ENCODE assay signal across 10 mouse cellular contexts in the genomic region with DNA sequence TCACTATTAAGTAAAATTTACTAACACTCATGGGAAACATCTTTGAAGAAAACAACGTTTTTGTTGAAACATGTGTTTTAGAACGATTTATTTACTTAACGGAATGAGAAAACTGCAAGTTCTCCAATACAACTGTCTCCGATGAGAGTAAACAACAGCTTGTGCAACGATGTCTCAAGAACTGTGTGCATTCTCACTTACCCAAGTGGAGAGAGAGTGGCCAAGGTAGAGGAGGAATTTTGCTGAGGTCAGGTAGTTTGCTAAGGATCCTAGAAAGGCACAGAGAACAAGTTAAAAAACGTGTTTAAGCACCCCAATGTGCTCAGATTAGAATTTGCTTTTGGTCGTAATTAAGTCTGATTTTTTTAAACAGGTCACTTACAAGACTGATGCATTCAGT. TPM values are rescaled to one million over a fixed set of nuclear protein-coding genes. Genes with fewer than 3 reads are reported as not detected.
DNase-seq lines count a peak whose midpoint lies in the region; ATAC-seq and TF ChIP-seq lines count a peak whose summit lies in the region.
"Had no signal": no experiment of that assay in that cellular context is flagged by ENCODE, and none has a peak within 500 bp of the region (broad histone marks: within the 10 kb centered on the region; RNA-seq: fewer than 3 reads in every experiment).

No protein-coding gene starts in this region.

- TF ChIP-seq POLR2A in kidney, adult 2 months (IDR thresholded peaks at IDR 0.05; ENCODE audit: low read depth, low read length) = no peak
- no peak for TF ChIP-seq POLR2A in MEL (IDR thresholded peaks at IDR 0.05; ENCODE audit: control insufficient read depth in 1 of 2, insufficient read depth in 1 of 2, low read depth in 1 of 2, low read length in 2 of 2, poor library complexity in 1 of 2)

- WGBS in kidney, adult 2 months = 39% methylated on average over 7 of the region's 7 CpGs
- 67% methylated on average over 7 of the region's 7 CpGs for WGBS in forebrain, embryonic 15.5 days

- TF ChIP-seq EP300 in MEL (IDR thresholded peaks at IDR 0.05; ENCODE audit: low read depth in 1 of 2, low read length in 2 of 2) = no peak

- H3K9me3 ChIP-seq in MEL (replicated peaks; ENCODE audit: insufficient read depth, low read length) = no peaks in the 10 kb centered on the region
- H3K9me3 ChIP-seq in forebrain, embryonic 15.5 days = no peaks in the 10 kb centered on the region

- DNase-seq in kidney, adult 2 months = peak; percentile 52
- DNase-seq in kidney, postnatal 10 days = no peak
- no peak for DNase-seq in MEL (ENCODE audit: low read depth, low spot score)
- DNase-seq in lung, postnatal 36 days = peak; percentile 11
- no peak for DNase-seq in layer of hippocampus, adult 18-20 months (ENCODE audit: low spot score in 2 of 2)
- DNase-seq in gastrocnemius, postnatal 14 days = no peak
- no peak for DNase-seq in frontal cortex, postnatal 36 days (ENCODE audit: low spot score in 2 of 2)
- DNase-seq: cerebellum, adult 2 months had no signal

- TF ChIP-seq RAD21 in MEL (IDR thresholded peaks at IDR 0.05; ENCODE audit: low read depth, low read length) = no peak

- intact Hi-C loops in gastrocnemius, postnatal 14 days (cut with DNase I; ENCODE audit: low total_unique reads) = no loop called here

- H3K36me3 ChIP-seq in kidney, adult 2 months (ENCODE audit: control insufficient read depth, insufficient read depth, low read length) = no peaks in the 10 kb centered on the region
- peaks cover 23 to 27% of the 10 kb centered on the region in 2 experiments for H3K36me3 ChIP-seq in MEL (ENCODE audit: control insufficient read depth in 1 of 2, insufficient read depth in 2 of 2, low read length in 2 of 2)
- H3K36me3 ChIP-seq in forebrain, embryonic 15.5 days = no peaks in the 10 kb centered on the region

- peak overlapping the region; percentile 37; the same call in 1 of the 2 replicates for H3K27ac ChIP-seq in kidney, adult 2 months (ENCODE audit: insufficient read depth, low read depth, low read length)
- H3K27ac ChIP-seq in MEL (ENCODE audit: control insufficient read depth, low read depth, low read length) = no peak overlapping the region
- H3K27ac ChIP-seq in forebrain, embryonic 15.5 days (replicated peaks) = no peak overlapping the region

- H3K4me1 ChIP-seq in kidney, adult 2 months (ENCODE audit: control insufficient read depth, insufficient read depth, low read length) = no peaks in the 10 kb centered on the region; the same call in 1 of the 2 replicates
- H3K4me1 ChIP-seq in MEL (ENCODE audit: control insufficient read depth in 1 of 2, insufficient read depth in 2 of 2, low read length in 2 of 2) = peaks cover 11 to 15% of the 10 kb centered on the region in 2 experiments
- H3K4me1 ChIP-seq in forebrain, embryonic 15.5 days = peaks cover 8% of the 10 kb centered on the region; the same call in 1 of the 2 replicates

- H3K4me2 ChIP-seq in forebrain, embryonic 15.5 days (replicated peaks) = no peak overlapping the region

- H3K4me3 ChIP-seq in kidney, adult 2 months (ENCODE audit: insufficient read depth, low read depth, low read length) = peak overlapping the region; percentile 67
- H3K4me3 ChIP-seq in MEL (ENCODE audit: control insufficient read depth in 1 of 2, insufficient read depth in 1 of 2, low read depth in 2 of 2, low read length in 2 of 2) = peak overlapping the region; percentile 76 to 93
- H3K4me3 ChIP-seq in forebrain, embryonic 15.5 days = peak overlapping the region; percentile 60; the same call in 1 of the 2 replicates

- no peak for TF ChIP-seq CTCF in kidney, adult 2 months (conservative IDR thresholded peaks at IDR 0.05; ENCODE audit: insufficient read depth, insufficient read length, low read depth, low read length)
- no peak for TF ChIP-seq CTCF in MEL (IDR thresholded peaks at IDR 0.05 in 2 of 3, conservative IDR thresholded peaks at IDR 0.05 in 1 of 3; ENCODE audit: control insufficient read depth in 1 of 3, insufficient read depth in 1 of 3, low read depth in 2 of 3, low read length in 3 of 3, poor library complexity in 1 of 3, severe bottlenecking in 1 of 3)

- no peaks in the 10 kb centered on the region for H3K27me3 ChIP-seq in kidney, adult 2 months (replicated peaks; ENCODE audit: control insufficient read depth, insufficient read depth, low read length)
- H3K27me3 ChIP-seq in MEL (ENCODE audit: control insufficient read depth in 1 of 2, insufficient read depth in 2 of 2, low read length in 2 of 2) = no peaks in the 10 kb centered on the region
- 0 out of 2 replicates have a peak, but pooled peaks cover 8% of the 10 kb centered on the region for H3K27me3 ChIP-seq in forebrain, embryonic 15.5 days

- peak overlapping the region; percentile 82 for H3K9ac ChIP-seq in MEL (ENCODE audit: control insufficient read depth, low read depth, low read length, poor library complexity, severe bottlenecking)
- no peak overlapping the region for H3K9ac ChIP-seq in forebrain, embryonic 15.5 days (replicated peaks)

- ATAC-seq in forebrain, embryonic 15.5 days (replicated peaks) = no peak

- H3K79me2 ChIP-seq in MEL (ENCODE audit: control insufficient read depth, insufficient read depth, low read length, poor library complexity) = peaks cover 16% of the 10 kb centered on the region

TF ChIP-seq in MEL, 35 proteins besides CTCF, POLR2A, EP300 and RAD21:
- TF ChIP-seq MAFK (IDR thresholded peaks at IDR 0.05; ENCODE audit: borderline replicate concordance, low read depth, low read length) (0 out of 2 replicates have a peak, but pooled peaks have one; percentile 41), RCOR1 (IDR thresholded peaks at IDR 0.05; ENCODE audit: low read depth, low read length) (no peak)

RNA-seq across cellular contexts. Expression of gene Slc40a1, which starts 1.8 kb away (rescaled TPM):
- polyA plus RNA-seq in kidney, adult 2 months (2012; rRNA removed) = 26.9 and 34.2 TPM in 2 replicates
- 47.2 and 74.7 TPM in 2 replicates for total RNA-seq in MEL (2012; rRNA removed)
- 10 to 100 TPM in 1 of 2 experiments, not detected in 1; 36.8 TPM for polyA plus RNA-seq in MEL (2012; ENCODE audit: insufficient read depth in 1 of 2, insufficient read length in 2 of 2, low read depth in 1 of 2, low replicate concordance in 2 of 2, missing spikeins in 1 of 2)
- 25.2 and 26.4 TPM in 2 replicates for polyA plus RNA-seq in forebrain, embryonic 15.5 days (2015; fragmentation: Nextera tagmentation; extraction: Ambion mirVana)
- 1 to 10 TPM; 7.1 to 8.5 TPM for total RNA-seq in layer of hippocampus, adult 18-20 months (2021)
- total RNA-seq in gastrocnemius, postnatal 14 days (2021) = 10 to 100 TPM; 10.1 to 16.1 TPM

RNA-seq across cellular contexts. Expression of gene Gm5269, which starts 34.4 kb away (rescaled TPM):
- polyA plus RNA-seq in kidney, adult 2 months (2012; rRNA removed) = not detected in 2 replicates
- total RNA-seq in MEL (2012; rRNA removed) = not detected in 2 replicates
- polyA plus RNA-seq in MEL (2012; ENCODE audit: insufficient read depth in 1 of 2, insufficient read length in 2 of 2, low read depth in 1 of 2, low replicate concordance in 2 of 2, missing spikeins in 1 of 2) = under 1 TPM in 1 of 2 experiments, not detected in 1; 0.67 TPM
- not detected in 2 replicates for polyA plus RNA-seq in forebrain, embryonic 15.5 days (2015; fragmentation: Nextera tagmentation; extraction: Ambion mirVana)
- not detected for total RNA-seq in layer of hippocampus, adult 18-20 months (2021)
- not detected for total RNA-seq in gastrocnemius, postnatal 14 days (2021)
- total RNA-seq: heart, adult 18-20 months had no signal
- polyA plus RNA-seq: cerebellum, adult 2 months had no signal

Comparison
In these comparisons a context has a peak if more than half of its experiments do, and no peak if none do; other contexts are left out.
1. DNase-seq: peak in kidney, adult 2 months (single experiment) and lung, postnatal 36 days (single experiment); none in kidney, postnatal 10 days (single experiment), MEL (single experiment), layer of hippocampus, adult 18-20 months (0 of 2), gastrocnemius, postnatal 14 days (single experiment) and frontal cortex, postnatal 36 days (0 of 2).
2. Peak in every context shown above with its lines, with median percentiles within 50 percentile points of each other: H3K4me3 ChIP-seq.